Mouse (Mus musculus) thymus, postnatal 36 days (tissue): ENCODE measurements around the gene Denr.

ENCODE experiments used
- DNase-seq, 2 experiments: peaks; one replicate each; pipeline ENCODE4 v3.0.0; 2022; ENCODE audit warnings: mixed read lengths in 2 of 2

The Denr gene

GRCm38 (mm10) chr5:123973299-123974178 is 66.6 kb downstream of the Denr start, which contains the start of gene Hip1r:
Gene Hip1r (plus strand): TSS chr5:123973628.
- DNase-seq, result peak; percentile 77 to 80

- DNase-seq, result no peak
Observed at GRCm38 (mm10) chr5:123974179-123974485, 67.2 kb downstream of the Denr start.

- DNase-seq, result no peak
Observed at GRCm38 (mm10) chr5:123974616-123975111, 67.7 kb downstream of the Denr start.

- DNase-seq, result no peak
Observed at GRCm38 (mm10) chr5:123975668-123976180, 68.7 kb downstream of the Denr start.

- DNase-seq, result no peak
Observed at GRCm38 (mm10) chr5:123977231-123977630, 70.3 kb downstream of the Denr start.

GRCm38 (mm10) chr5:123978131-123978530 is 71.2 kb downstream of the Denr start:
- DNase-seq, result no peak
